Mouse (Mus musculus) spleen, adult 2 months (tissue): ENCODE data around the gene Immp2l. TPM values are rescaled to one million over a fixed set of nuclear protein-coding genes. Genes with fewer than 3 reads are reported as not detected.
A peak's percentile ranks its signal among the peaks of the same experiment; 100 is the strongest.

ENCODE experiments used
- DNase-seq, 2 experiments: peaks; one replicate each; pipeline versions ENCODE4 v3.0.0 to v3.0.0-alpha.2; 2012 to 2021; ENCODE audit warnings: low spot score in 2 of 2, low read depth in 1 of 2
- H3K27ac ChIP-seq: fragments of 200-500 bp; 2 replicates; pipeline ENCODE4 v1.5.1; 2012; ENCODE audit warnings: low read length, inconsistent platforms; ENCODE audit not compliant: insufficient read depth
- H3K27me3 ChIP-seq: fragments of 200-500 bp; 2 replicates; pipeline ENCODE4 v1.6.1; 2012; ENCODE audit warnings: mild to moderate bottlenecking, moderate library complexity, low read length, inconsistent platforms; ENCODE audit not compliant: control insufficient read depth, insufficient read depth
- H3K36me3 ChIP-seq: fragments of 200-500 bp; 2 replicates; pipeline ENCODE4 v1.6.1; 2012; ENCODE audit warnings: mild to moderate bottlenecking, low read length, inconsistent platforms; ENCODE audit not compliant: control insufficient read depth, insufficient read depth
- H3K4me1 ChIP-seq: fragments of 200-500 bp; 2 replicates; pipeline ENCODE4 v1.6.1; 2011; ENCODE audit warnings: inconsistent platforms; ENCODE audit not compliant: control insufficient read depth, insufficient read depth, insufficient read length
- H3K4me3 ChIP-seq: fragments of 200-500 bp; 2 replicates; pipeline ENCODE4 v1.5.1; 2011; ENCODE audit warnings: mild to moderate bottlenecking, inconsistent platforms; ENCODE audit not compliant: insufficient read depth, insufficient read length; ENCODE audit errors: extremely low read depth
- CTCF ChIP-seq: fragments of 200-500 bp; IDR thresholded peaks from 2 replicates; pipeline ENCODE4 v1.5.1; 2011; ENCODE audit warnings: mild to moderate bottlenecking, inconsistent platforms; ENCODE audit not compliant: insufficient read depth, insufficient read length, insufficient replicate concordance; ENCODE audit errors: extremely low read depth
- POLR2A ChIP-seq: fragments of 200-500 bp; IDR thresholded peaks from 2 replicates; pipeline ENCODE4 v1.6.1; 2011; ENCODE audit warnings: low read depth, low read length, inconsistent platforms
- WGBS: fragments of 180-500 bp; shearing (Covaris S2); methylation state at CpG from one replicate; pipeline ENCODE4 v1.1.7; 2018; 5-methylcytosine and 5-hydroxymethylcytosine counted together
- polyA plus RNA-seq: library from polyadenylated mRNA; depleted of rRNA; stranded (reverse); fragments of >200 nt; gene quantifications from 2 replicates; pipeline ENCODE4 v1.2.3, GENCODE M21; 2012

Gene Immp2l
- polyA plus RNA-seq, 1 experiment: 3.0 TPM

DNA sequence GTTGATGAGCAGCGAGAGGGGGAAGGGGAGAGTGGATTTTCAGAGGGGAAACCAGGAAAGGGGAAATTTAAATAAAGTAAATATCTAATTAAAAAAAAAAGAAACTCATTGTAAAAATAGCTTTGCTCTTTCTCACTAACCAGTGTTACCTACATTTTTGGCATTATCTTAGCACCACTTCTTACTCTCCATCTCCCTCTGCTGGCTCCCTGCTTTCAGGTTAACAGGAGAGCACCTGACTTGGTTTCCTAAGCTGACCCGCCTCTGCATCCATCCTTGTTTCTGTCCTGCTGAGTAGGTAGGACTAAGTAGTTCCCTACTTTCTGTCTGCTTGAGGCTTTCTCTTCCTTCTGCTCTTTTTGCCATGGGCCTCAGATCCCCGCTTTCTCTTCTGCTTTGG lies 198.0 kb downstream of the Immp2l start:
- 86% methylated on average over 3 of the region's 3 CpGs for WGBS

GRCm38 (mm10) chr12:41223686-41224085 lies 199.8 kb downstream of the Immp2l start:
- WGBS: 84% methylated on average over 1 of the region's 1 CpGs
- no peak for TF ChIP-seq CTCF
- no peak for TF ChIP-seq POLR2A
- no peaks in the 10 kb centered on the region for H3K4me1 ChIP-seq
- no peaks in the 10 kb centered on the region for H3K36me3 ChIP-seq
- no peak for DNase-seq
- no peaks in the 10 kb centered on the region for H3K27me3 ChIP-seq
- no peak overlapping the region for H3K27ac ChIP-seq
- H3K4me3 ChIP-seq: no peak overlapping the region

More for the DNA sequence above, 198.0 kb downstream of the Immp2l start:
- TF ChIP-seq CTCF (no peak), POLR2A (no peak)
- H3K4me3 ChIP-seq: no peak overlapping the region
- H3K4me1 ChIP-seq: no peaks in the 10 kb centered on the region
- peak in 1 of 2 experiments; percentile 17 for DNase-seq
- no peak overlapping the region for H3K27ac ChIP-seq
- no peaks in the 10 kb centered on the region for H3K27me3 ChIP-seq
- no peaks in the 10 kb centered on the region for H3K36me3 ChIP-seq

DNA sequence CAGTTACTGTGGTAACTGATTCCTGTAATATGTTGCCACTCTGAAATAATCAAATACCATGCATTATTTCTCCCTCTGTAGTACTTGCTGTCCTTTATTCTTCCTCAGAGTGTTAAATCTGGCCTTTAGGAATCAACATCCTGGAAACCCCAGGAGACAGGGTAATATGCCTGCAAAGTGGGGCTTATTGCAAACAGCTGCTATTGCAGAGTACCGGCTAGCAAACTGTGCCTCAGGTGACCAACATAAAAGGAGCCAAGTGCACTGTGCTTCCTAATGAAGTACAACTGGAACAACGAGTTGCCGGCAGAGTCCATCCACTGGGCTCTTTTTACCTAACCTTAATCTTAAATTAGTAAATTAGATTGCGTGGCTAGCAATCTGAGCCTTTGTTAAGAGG lies 200.6 kb downstream of the Immp2l start:
- 93% methylated on average over 4 of the region's 4 CpGs for WGBS
- Histone ChIP-seq H3K27ac (no peak overlapping the region), H3K27me3 (no peaks in the 10 kb centered on the region), H3K4me1 (no peaks in the 10 kb centered on the region), H3K4me3 (no peak overlapping the region), H3K36me3 (no peaks in the 10 kb centered on the region)
- no peak for DNase-seq
- TF ChIP-seq CTCF (no peak), POLR2A (no peak)

DNA sequence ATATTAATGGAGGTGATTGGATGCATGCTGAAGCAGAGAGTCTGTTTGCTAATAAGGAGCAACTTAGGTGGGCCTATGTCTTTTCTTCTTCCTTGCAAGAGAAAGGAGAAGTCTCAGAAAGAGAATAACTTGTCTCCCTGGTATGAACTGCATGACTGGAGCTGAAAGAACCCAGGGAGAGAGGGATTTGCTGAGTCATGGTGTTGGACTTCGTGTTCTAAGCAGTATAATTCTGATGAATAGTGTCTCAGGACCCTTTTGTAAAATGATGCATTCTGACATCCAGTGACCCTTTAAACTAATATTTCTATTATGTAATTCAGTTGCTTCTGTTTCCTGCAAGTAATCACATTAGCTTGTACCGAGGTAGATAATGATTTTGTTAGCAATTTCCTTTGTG lies 208.1 kb downstream of the Immp2l start:
- no peaks in the 10 kb centered on the region for H3K36me3 ChIP-seq
- TF ChIP-seq CTCF (no peak), POLR2A (no peak)
- WGBS: 44% methylated on average over 2 of the region's 2 CpGs
- DNase-seq: no peak
- no peak overlapping the region for H3K27ac ChIP-seq
- no peak overlapping the region for H3K4me3 ChIP-seq
- H3K27me3 ChIP-seq: no peaks in the 10 kb centered on the region
- no peaks in the 10 kb centered on the region for H3K4me1 ChIP-seq

- DNase-seq: no peak
- Histone ChIP-seq H3K36me3 (no peaks in the 10 kb centered on the region), H3K4me1 (no peaks in the 10 kb centered on the region), H3K27ac (no peak overlapping the region), H3K4me3 (no peak overlapping the region), H3K27me3 (no peaks in the 10 kb centered on the region)
- 84% methylated on average over 3 of the region's 3 CpGs for WGBS
- TF ChIP-seq CTCF (no peak), POLR2A (no peak)
Measured at GRCm38 (mm10) chr12:41237880-41238279, 214.0 kb downstream of the Immp2l start.

- H3K27ac ChIP-seq: no peak overlapping the region
- H3K4me1 ChIP-seq: no peaks in the 10 kb centered on the region
- H3K36me3 ChIP-seq: no peaks in the 10 kb centered on the region
- no peaks in the 10 kb centered on the region for H3K27me3 ChIP-seq
- 50% methylated on average over 2 of the region's 2 CpGs for WGBS
- no peak for TF ChIP-seq POLR2A
- no peak for TF ChIP-seq CTCF
- H3K4me3 ChIP-seq: no peak overlapping the region
- no peak for DNase-seq
Measured at GRCm38 (mm10) chr12:41241221-41241620, 217.3 kb downstream of the Immp2l start.

GRCm38 (mm10) chr12:41248254-41248653 lies 224.4 kb downstream of the Immp2l start:
- TF ChIP-seq CTCF (no peak), POLR2A (no peak)
- WGBS: 96% methylated on average over 1 of the region's 1 CpGs
- no peak overlapping the region for H3K4me3 ChIP-seq
- DNase-seq: no peak
- no peaks in the 10 kb centered on the region for H3K27me3 ChIP-seq
- no peaks in the 10 kb centered on the region for H3K4me1 ChIP-seq
- H3K36me3 ChIP-seq: no peaks in the 10 kb centered on the region
- H3K27ac ChIP-seq: no peak overlapping the region
